Mouse (Mus musculus) lung, postnatal 36 days (tissue): Measurements from ENCODE around the gene Pcgf2.

Experiments
- DNase-seq: peaks from one replicate; pipeline ENCODE4 v3.0.0; 2022; ENCODE audit warnings: mixed read lengths

Pcgf2 gene

DNA sequence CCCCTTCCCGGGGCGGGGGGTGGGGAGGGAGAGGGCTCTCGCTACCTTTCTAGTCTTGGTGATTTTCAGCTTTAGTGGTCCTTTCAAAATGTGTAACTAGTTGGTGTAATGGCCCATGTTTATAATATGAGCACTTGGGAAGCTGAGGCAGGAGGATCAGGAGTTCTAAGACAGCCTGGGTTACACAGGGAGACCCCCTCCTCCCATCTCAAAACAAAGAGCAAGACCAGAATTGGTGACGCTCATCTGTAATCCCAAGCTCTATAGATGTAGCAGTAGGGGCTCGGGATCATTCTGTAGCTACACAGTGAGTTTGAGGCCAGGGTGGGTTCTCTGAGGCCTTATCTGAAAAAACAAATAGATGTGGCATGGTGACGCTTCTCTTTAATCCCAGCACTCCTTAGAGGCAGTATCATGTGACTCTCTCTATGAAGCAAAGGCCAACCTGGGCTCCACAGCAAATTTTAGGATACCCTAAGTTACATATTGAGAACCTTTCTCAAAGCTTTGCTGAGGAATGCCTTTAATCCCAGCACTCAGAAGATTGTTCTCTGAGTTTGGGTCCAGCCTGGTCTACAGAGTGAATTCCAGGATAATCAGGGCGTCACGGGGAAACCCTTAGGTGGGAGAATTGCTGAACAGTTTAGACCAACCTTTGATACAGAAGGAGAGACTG is 56.8 kb downstream of the Pcgf2 start:
- no peak for DNase-seq

- no peak for DNase-seq
Measured at GRCm38 (mm10) chr11:97642746-97643145, 57.6 kb downstream of the Pcgf2 start.

- DNase-seq = no peak
Measured at GRCm38 (mm10) chr11:97641668-97642067, 58.6 kb downstream of the Pcgf2 start.
